Mouse (Mus musculus) intestine, postnatal 0 days (tissue): ENCODE results near the gene Asdurf. TPM values are rescaled to one million over a fixed set of nuclear protein-coding genes. Genes with fewer than 3 reads are reported as not detected.
"Not testable (repeated sequence)": the region's sequence is repeated elsewhere in the genome, so short reads cannot be mapped to it uniquely, and the experiment has no call there.

Experiments
- ATAC-seq: fragments of 200-750 bp; cut with Nextera tagmentation; 2 replicates; pipeline ENCODE4 v1.8.0; 2017; ENCODE audit warnings: mild to moderate bottlenecking, moderate TSS enrichment, moderate library complexity
- H3K27ac ChIP-seq: fragments of 300-500 bp; sonication (generic); 2 replicates; pipeline ENCODE4 v1.5.1; 2014; ENCODE audit warnings: mild to moderate bottlenecking, low read depth, low read length, moderate library complexity
- H3K27me3 ChIP-seq: fragments of 300-500 bp; sonication (generic); replicated peaks from 2 replicates; pipeline ENCODE4 v1.6.1; 2014; ENCODE audit warnings: low read length, mixed read lengths; ENCODE audit not compliant: control insufficient read depth, insufficient read depth
- H3K36me3 ChIP-seq: fragments of 300-500 bp; sonication (generic); 2 replicates; pipeline ENCODE4 v1.6.1; 2014; ENCODE audit warnings: mild to moderate bottlenecking, moderate library complexity; ENCODE audit not compliant: control insufficient read depth, insufficient read depth
- H3K4me1 ChIP-seq: fragments of 300-500 bp; sonication (generic); replicated peaks from 2 replicates; pipeline ENCODE4 v1.6.1; 2014; ENCODE audit warnings: antibody characterized with exemption, low read length, mixed read lengths; ENCODE audit not compliant: control insufficient read depth, insufficient read depth
- H3K4me2 ChIP-seq: fragments of 300-500 bp; sonication (generic); replicated peaks from 2 replicates; pipeline ENCODE4 v1.6.1; 2014; ENCODE audit warnings: low read depth, mild to moderate bottlenecking, moderate library complexity
- H3K4me3 ChIP-seq: fragments of 300-500 bp; sonication (generic); 2 replicates; pipeline ENCODE4 v1.5.1; 2014; ENCODE audit warnings: low read depth, low read length
- H3K9ac ChIP-seq: fragments of 300-500 bp; sonication (generic); 2 replicates; pipeline ENCODE4 v1.6.1; 2014; ENCODE audit warnings: mild to moderate bottlenecking, low read depth, low read length
- H3K9me3 ChIP-seq: fragments of 300-500 bp; sonication (generic); 2 replicates; pipeline ENCODE4 v1.6.1; 2016; ENCODE audit warnings: mixed run types; ENCODE audit not compliant: control insufficient read depth
- CTCF ChIP-seq: sonication (generic); IDR thresholded peaks from 2 replicates; pipeline ENCODE4 v1.5.1; 2016; ENCODE audit warnings: low read depth, mild to moderate bottlenecking, control low read depth, antibody characterized with exemption, moderate library complexity
- WGBS: fragments of 180-500 bp; shearing (Covaris S2); extraction: QIAGEN DNeasy Blood & Tissue Kit; methylation state at CpG from one replicate; pipeline ENCODE4 v1.1.7; 2014; 5-methylcytosine and 5-hydroxymethylcytosine counted together
- polyA plus RNA-seq: library from polyadenylated mRNA; unstranded; fragments of >200 nt; fragmentation: Nextera tagmentation; extraction: Ambion mirVana; gene quantifications from 2 replicates; pipeline ENCODE4 v1.2.1, GENCODE M21; 2015

Asdurf gene
- polyA plus RNA-seq = 10.7 and 12.5 TPM in 2 replicates

DNA sequence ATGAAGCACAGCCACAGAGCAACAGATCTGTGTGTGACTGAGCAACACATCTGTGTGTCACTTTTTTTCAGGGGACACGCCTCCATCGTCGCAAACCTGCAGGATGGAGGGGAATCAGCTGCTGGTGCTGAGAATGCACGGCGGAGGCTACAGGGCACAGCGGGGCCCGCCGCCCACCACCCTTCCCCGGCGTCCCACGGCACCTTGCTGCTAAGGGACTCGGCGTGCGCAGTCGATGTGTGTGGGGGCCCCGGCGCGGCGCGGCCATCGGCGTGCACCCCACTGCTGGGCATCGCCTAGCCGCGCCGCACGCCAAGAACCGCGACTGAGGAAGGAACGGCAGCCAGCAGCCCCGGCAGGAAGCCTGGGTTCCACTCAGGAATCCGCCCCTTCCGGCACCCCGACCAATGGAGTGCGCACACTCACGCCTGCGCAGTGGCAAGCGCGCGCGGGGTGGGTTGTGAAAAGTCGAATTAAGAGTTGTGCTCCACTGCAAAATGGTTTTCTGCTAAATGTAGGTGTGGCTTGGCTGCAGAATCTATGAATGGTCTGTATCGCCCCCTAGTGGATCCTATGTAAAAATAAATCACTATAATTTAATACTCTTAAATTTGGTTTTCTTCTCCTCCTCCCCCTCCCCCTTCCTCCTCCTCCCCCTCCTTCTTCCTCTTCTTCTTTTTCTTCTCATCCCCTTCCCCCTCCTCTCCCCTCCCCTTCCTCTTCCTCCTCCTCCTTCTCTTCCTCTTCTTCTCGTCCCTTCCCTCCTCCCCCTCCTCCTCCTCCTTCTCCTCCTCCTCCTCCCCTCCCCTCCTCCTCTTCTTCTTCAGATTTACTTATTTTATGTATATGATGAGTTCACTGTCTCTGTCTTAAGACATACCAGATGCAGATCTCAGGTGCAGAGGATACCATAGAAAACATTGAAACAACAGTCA lies at the start of gene Asdurf, which contains the start of the genes Gm28551 and Asnsd1:
Asdurf (minus strand) TSS at position 293 of the 935 bp plus-strand sequence.
Gm28551 (minus strand) TSS at position 341 of the 935 bp plus-strand sequence.
Asnsd1 (minus strand) TSS at position 426 of the 935 bp plus-strand sequence.
- peak within 1 kb of the TSS; percentile 87 for H3K4me3 ChIP-seq
- ATAC-seq = peak; percentile 100
- peak within 1 kb of the TSS; percentile 80 for H3K27ac ChIP-seq
- H3K27me3 ChIP-seq = no peaks in the 10 kb centered on the region
- H3K4me2 ChIP-seq = peak within 1 kb of the TSS; percentile 71
- H3K36me3 ChIP-seq = peaks cover 16% of the 10 kb centered on the region
- peak; percentile 77 for TF ChIP-seq CTCF
- H3K4me1 ChIP-seq = no peaks in the 10 kb centered on the region
- no peaks in the 10 kb centered on the region for H3K9me3 ChIP-seq
- WGBS = under 1% methylated on average over 44 of the region's 44 CpGs
- H3K9ac ChIP-seq = peak within 1 kb of the TSS; percentile 77

DNA sequence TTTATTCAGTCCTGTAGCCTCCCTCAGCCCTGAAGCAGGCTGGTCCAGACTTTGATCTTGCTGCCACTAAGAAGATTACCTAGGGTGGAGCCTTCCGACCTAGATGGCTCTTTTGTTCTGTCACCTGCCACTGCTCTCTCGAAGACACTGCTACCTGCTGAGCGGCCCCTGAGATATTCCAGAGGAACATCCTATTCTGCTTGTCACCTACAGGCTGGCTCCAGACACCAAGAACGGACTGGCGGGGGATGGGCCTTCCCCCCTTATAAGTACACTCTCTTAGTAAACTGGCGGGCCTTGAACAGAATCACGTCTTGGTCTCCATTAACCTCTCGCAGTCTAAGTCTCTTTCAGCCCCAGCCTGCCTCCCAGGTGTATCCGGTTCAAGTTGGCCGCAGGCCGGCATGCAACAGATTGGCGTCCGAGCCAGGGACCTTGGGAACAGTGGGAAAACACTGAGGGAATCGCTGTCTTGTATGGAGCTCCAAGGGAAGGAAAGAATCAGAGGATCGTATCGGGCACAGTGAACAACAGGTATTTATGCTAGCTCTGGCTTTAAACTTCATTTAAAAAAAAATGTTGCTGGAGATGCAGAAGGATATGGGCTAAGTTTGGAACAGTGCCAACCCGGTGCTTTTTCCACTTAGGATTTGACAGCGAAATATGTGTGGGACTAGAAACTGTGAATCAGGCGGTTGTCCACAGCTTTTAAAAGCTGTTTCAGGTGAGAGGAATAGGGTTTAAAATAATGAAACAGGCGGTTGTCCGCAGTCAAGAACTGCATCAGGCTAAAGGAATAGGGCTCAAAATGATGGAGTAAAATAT lies 41.7 kb upstream of the Asdurf start:
- H3K9ac ChIP-seq, H3K27me3 ChIP-seq, H3K4me3 ChIP-seq, H3K36me3 ChIP-seq, H3K9me3 ChIP-seq, ATAC-seq, H3K27ac ChIP-seq, H3K4me1 ChIP-seq, H3K4me2 ChIP-seq: not testable (repeated sequence)
- WGBS = 37% methylated on average over 21 of the region's 21 CpGs

DNA sequence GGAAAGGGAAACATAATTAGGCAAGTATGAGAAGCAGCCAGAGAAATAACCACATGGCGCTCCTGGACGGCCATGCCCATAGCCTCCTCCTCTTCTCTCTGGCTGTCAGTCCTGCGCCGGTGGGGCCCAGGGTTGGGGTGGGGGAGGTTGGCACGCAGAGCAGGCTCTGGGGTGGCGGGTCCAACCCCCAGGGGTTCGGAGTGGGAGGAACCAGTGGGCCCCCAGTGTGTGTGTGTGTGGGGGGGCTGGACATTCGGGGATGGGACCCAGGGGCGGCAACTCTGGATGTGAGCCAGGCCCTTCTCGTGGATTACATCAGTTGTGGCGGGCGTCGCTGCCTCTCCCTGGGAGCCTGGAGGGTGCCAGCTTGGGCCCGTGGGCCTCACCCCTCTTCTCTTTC lies 36.3 kb upstream of the Asdurf start:
- no peak overlapping the region for H3K9ac ChIP-seq
- no peak overlapping the region for H3K27ac ChIP-seq
- TF ChIP-seq CTCF = no peak
- 98% methylated on average over 11 of the region's 14 CpGs for WGBS
- H3K9me3 ChIP-seq = no peaks in the 10 kb centered on the region
- no peak overlapping the region for H3K4me2 ChIP-seq
- ATAC-seq = no peak
- no peak overlapping the region for H3K4me3 ChIP-seq
- no peaks in the 10 kb centered on the region for H3K27me3 ChIP-seq
- H3K4me1 ChIP-seq = no peaks in the 10 kb centered on the region
- no peaks in the 10 kb centered on the region for H3K36me3 ChIP-seq

DNA sequence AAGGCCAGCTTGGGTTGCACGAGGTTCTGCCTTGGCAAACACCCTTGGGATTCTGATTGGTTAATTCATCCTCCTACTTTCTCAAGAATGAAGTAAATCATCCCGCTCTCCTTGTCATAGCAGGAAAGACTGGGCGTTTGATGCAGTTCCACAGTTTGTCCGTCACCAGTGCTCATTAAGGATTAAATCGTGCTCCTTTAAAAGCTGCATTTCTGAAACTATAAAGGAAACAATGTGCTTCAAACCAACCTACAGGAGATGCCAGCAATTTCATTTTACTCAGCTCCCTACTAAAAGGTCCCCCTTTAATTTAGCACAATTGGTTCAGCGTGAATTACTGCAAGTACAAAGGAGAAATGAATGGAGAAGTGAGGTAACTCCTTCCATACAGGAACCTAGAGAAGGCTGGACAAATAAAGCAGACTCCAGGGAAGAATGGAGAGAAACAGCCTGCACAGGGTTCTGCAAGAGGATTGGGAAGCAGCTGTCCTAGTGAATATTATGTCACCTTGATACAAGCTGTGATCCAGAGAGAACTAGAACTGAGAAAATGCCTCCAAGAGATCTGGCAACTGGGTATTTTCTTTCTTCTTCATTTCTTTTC lies 31.8 kb upstream of the Asdurf start:
- no peak overlapping the region for H3K4me3 ChIP-seq
- 64% methylated on average over 6 of the region's 6 CpGs for WGBS
- ATAC-seq = no peak
- no peaks in the 10 kb centered on the region for H3K9me3 ChIP-seq
- H3K36me3 ChIP-seq = no peaks in the 10 kb centered on the region
- no peak for TF ChIP-seq CTCF
- H3K4me2 ChIP-seq = no peak overlapping the region
- H3K9ac ChIP-seq = no peak overlapping the region
- no peaks in the 10 kb centered on the region for H3K4me1 ChIP-seq
- H3K27me3 ChIP-seq = no peaks in the 10 kb centered on the region
- H3K27ac ChIP-seq = no peak overlapping the region

DNA sequence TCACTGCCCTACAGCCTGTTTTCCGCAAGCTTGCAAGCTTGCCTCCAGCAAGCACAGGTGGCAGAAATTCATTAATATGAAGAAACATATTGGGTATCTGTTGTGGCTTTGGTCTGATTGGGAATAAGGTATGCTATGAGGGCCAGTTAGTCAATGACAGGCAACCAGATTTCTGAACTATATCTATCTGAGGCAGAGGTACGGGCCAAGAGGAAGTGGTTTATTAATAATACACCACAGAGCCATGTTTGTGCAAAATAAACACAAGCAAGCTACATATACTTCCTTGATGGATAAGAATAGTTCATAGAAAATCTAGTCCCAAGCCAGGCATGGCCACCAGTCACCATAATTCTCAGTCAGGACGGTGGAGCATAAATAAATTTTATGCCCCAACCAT lies 25.3 kb upstream of the Asdurf start:
- Histone ChIP-seq H3K4me2 (no peak overlapping the region), H3K9ac (no peak overlapping the region), H3K4me1 (no peaks in the 10 kb centered on the region), H3K9me3 (no peaks in the 10 kb centered on the region), H3K27me3 (no peaks in the 10 kb centered on the region), H3K4me3 (no peak overlapping the region), H3K27ac (no peak overlapping the region), H3K36me3 (no peaks in the 10 kb centered on the region)
- no peak for ATAC-seq
- no peak for TF ChIP-seq CTCF
- 67% methylated on average over 3 of the region's 3 CpGs for WGBS

DNA sequence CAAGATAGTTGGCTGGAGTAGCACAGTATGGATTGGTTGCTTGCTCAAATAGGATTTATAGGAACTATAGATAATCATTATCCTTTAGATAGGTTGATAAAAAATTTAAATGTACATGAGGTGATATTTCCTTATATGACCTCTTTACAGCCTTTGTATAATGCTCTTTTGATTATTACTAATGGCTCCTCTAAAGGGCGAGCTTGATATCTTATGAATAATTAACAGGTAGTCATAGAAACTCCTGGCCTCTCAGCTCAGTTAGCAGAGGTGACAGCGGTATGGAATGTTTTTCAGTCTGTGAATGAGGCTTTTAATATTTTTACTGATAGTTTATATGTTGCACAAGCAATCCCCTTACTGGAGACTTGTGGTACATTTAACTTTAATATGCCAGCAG lies 23.5 kb upstream of the Asdurf start:
- H3K4me3 ChIP-seq, H3K27me3 ChIP-seq, ATAC-seq, H3K9ac ChIP-seq, H3K4me1 ChIP-seq, H3K9me3 ChIP-seq, H3K4me2 ChIP-seq, H3K27ac ChIP-seq, H3K36me3 ChIP-seq: not testable (repeated sequence)
- WGBS = 37% methylated on average over 2 of the region's 2 CpGs
